Mouse (Mus musculus) adrenal gland, adult 18-20 months (tissue): ENCODE results near the gene Sprtn. TPM values are rescaled to one million over a fixed set of nuclear protein-coding genes. Genes with fewer than 3 reads are reported as not detected.

Source experiments
- DNase-seq, 2 experiments: peaks; one replicate each; pipeline ENCODE4 v3.0.0; 2021 to 2022; ENCODE audit warnings: low spot score in 2 of 2
- total RNA-seq, 2 experiments: library from RNA; stranded (reverse); gene quantifications; 1 replicate in 1 of 2; 2 replicates in 1 of 2; pipeline ENCODE4 v1.2.3; 2021

Sprtn gene
- total RNA-seq, 2 experiments from 2014 or later: 18.9 to 19.3 TPM

GRCm38 (mm10) chr8:124937293-124937692 is 39.6 kb downstream of the Sprtn start:
- no peak for DNase-seq

DNA sequence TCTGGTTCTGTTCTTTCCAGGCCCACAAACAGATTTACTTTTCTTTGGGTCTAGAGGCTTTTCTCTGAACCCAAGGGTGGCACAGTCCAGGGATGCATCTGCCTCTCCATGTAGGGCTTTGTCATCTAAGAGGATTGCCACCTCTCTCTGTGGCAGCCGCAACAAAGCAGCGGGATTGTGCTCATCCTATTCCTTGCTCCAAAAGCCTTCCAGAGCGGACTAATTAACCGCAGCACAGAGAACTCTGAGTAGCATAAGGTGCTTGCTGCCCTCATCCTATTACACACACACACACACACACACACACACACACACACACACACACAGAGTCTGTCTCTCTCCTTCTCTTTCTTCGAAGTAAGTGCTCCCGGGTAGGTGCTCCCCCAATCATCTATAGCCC is 46.1 kb downstream of the Sprtn start:
- DNase-seq: no peak

GRCm38 (mm10) chr8:124944406-124944805 is 46.7 kb downstream of the Sprtn start:
- DNase-seq: no peak

DNA sequence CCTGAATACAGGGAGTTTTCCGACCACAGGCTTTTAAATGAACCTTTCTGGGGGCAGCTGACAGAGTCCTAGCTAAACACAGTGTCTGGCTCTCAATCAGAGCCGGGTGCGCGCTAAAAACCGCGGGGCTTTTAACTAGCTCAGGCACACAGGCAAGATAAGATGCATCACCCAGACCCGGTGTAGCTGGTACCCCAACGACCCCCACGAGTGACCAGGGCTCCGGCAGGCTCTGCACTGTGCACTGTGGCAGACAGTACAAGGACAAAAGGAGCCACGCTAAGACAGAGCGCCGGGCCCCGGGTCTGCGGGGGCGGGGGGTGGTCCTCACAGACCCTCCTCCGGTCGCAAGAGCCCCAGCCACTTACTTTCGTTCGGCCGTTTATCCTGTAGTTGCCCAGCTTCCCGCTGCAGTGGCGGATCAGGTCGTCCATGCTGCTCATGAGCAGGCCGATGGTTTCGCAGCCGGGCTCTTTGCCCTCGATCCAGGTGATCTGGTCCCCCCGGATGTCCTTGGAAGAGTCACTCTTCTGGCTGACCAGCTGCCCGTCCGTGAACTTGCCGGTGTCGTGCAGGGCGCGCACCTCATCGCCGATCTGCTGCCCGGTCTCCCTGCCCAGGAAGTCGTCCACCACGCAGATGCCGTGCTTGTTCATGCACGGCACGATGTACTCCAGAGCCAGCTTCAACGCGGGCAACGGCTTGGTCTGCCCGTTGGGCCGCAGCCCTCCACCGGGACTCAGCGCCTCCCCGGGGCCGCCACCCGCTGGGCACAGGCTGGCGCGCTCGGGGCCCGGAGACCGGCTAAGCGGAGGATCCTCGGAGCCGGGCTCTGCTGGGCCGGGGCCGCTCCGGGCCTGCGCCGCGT is 50.4 kb downstream of the Sprtn start:
- peak; percentile 56 to 59 for DNase-seq

- peak in 1 of 2 experiments; percentile 26 for DNase-seq
Observed at GRCm38 (mm10) chr8:124948733-124949111, 51.0 kb downstream of the Sprtn start.

DNA sequence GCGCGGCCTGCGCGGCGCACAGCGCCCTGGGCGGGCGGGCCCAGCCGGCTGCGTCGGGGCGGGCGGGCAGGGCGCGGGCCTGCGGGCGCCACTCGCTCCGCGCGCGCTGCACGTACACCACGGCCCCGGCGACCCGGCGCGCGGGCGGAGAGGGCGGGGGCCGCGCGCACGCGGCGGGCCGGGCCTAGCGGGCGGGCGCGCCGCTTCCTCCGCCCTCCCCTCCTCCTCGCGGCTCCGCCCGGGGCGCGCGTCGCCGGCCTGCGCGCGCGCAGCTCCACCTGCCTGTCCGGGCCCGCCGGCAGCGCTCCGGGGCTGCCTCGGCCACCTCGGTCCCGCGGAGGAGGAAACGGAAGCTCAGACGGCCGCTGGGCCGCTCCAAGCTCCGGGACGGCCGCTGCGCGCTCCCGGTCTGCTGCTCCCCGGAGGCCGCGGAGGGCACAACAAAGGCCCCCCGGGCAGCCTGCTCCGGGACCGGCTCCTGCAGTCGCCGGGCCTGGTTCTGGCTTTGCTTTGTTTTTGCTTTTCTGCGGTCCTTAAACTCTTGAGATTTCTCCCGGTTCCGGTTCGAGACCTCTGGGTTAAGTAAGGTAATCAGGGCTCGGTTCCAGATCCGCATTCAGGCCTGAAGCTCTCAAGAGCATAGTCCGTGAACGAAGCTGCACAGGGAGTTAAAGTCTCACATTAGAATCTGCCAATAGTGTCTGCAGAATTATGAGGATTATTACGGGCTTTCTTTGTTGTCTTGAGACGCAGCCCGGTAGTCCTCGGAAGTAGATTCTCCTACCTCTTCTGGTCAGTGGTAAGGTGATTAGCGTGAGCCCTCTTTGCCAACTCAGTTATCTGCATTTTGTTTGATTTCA is 51.8 kb downstream of the Sprtn start, which contains the start of gene Egln1:
Gene Egln1 (minus strand): TSS at position 116 of the 860 bp plus-strand sequence.
- peak; percentile 73 to 81 for DNase-seq

DNA sequence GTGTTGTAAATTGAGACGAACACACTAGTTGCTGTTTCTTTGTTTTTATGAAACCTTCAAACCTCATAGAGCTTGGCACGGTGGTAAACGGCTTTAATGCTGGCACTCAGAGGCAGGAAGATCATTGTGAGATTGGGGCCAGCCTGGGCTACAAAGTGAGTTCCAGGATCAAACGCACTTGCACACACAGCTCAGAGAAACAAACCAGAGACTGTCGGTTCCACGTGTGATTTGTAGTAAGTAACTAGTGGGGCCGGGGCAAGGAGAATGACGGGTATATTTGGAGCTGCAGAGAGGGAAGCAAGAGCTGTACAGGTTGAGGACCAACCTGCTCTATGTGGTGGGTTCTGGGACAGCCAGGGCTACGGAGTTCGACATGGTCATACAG is 52.4 kb downstream of the Sprtn start:
- DNase-seq: no peak

DNA sequence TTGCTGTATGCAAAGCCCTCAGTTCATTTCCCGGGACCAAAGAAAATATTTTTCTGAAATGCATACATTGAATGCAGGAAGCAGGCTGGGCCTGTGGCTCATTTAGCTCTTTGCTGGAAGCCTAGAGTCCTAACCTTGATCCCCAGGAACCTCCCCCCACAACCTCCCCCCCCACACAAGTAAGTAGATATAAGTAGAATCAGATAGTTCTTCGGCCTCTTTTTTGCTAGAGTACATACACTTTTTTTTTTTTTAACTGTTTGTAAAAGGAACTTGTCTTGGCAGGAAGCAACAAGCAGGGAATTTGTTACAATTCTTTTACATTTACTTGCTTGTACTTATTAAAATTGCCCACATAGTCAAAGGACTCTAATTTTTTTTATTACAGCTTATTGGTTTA is 53.2 kb downstream of the Sprtn start:
- no peak for DNase-seq

GRCm38 (mm10) chr8:124953188-124953587 is 55.5 kb downstream of the Sprtn start:
- no peak for DNase-seq

DNA sequence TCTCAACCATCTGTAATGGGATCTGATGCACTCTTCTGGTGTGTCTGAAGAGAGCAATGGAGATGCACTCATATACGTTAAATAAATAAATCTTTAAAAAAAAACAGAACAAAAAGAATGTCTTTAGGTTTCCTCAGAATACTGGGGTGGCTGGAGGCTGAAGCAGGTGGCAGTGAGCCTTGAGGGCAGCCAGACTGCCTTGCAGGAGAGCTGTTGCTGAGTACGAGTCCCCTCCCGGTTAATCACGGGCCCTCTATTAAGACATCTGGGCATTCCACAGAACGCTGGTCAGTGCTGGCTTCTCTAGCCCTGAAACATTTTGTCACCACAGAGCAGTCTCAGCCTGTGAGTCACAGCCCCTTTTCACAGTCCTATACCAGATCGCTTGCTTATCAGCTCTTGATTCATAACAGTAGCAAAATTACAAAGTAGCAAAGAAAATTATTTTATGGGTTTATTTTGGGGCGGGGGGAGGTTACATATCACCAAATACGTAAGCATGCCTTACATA is 56.9 kb downstream of the Sprtn start:
- no peak for DNase-seq

Other genes with a start within 250 kb of the Sprtn start
- 10 to 100 TPM; 27.4 to 34.7 TPM for gene 2310022B05Rik, start 234.5 kb upstream of the Sprtn start, total RNA-seq
- gene Ttc13, start 175.9 kb upstream of the Sprtn start, total RNA-seq: 10 to 100 TPM; 33.0 to 44.0 TPM
- gene Arv1, start 175.7 kb upstream of the Sprtn start, total RNA-seq: 1 to 10 TPM; 9.2 to 9.4 TPM
- gene Fam89a, start 146.1 kb upstream of the Sprtn start, total RNA-seq: under 1 TPM in 1 of 2 experiments, not detected in 1; 0.90 TPM
- gene Trim67, start 104.8 kb upstream of the Sprtn start, total RNA-seq: 1 to 10 TPM; 1.1 to 2.2 TPM
- gene Gnpat, start 34.9 kb upstream of the Sprtn start, total RNA-seq: 100 to 1,000 TPM in 1 of 2 experiments, 10 to 100 TPM in 1; 94.9 to 110 TPM
- 10 to 100 TPM; 22.8 to 28.4 TPM for gene 2810004N23Rik, start 34.8 kb upstream of the Sprtn start, total RNA-seq
- gene Exoc8, start 181 bp upstream of the Sprtn start, total RNA-seq: 10 to 100 TPM; 23.1 to 25.2 TPM
- 10 to 100 TPM; 70.9 to 90.0 TPM for gene Egln1, start 51.4 kb downstream of the Sprtn start, total RNA-seq
- 10 to 100 TPM; 68.4 to 87.7 TPM for gene Tsnax, start 115.1 kb downstream of the Sprtn start, total RNA-seq
- 1 to 10 TPM; 1.3 to 2.3 TPM for gene Disc1, start 156.3 kb downstream of the Sprtn start, total RNA-seq